Mouse (Mus musculus) heart, postnatal 0 days (tissue): ENCODE data around the gene Nkx2-5. TPM values are rescaled to one million over a fixed set of nuclear protein-coding genes. Genes with fewer than 3 reads are reported as not detected.

Source experiments
- ATAC-seq: fragments of 200-750 bp; cut with Nextera tagmentation; 2 replicates; pipeline ENCODE4 v1.8.0; 2017; ENCODE audit warnings: low read depth, moderate number of reproducible peaks, moderate library complexity; ENCODE audit not compliant: insufficient read depth
- DNase-seq: peaks from one replicate; pipeline ENCODE4 v3.0.0-alpha.2; 2016; ENCODE audit warnings: low spot score
- H3K27ac ChIP-seq: fragments of 300-500 bp; sonication (generic); 2 replicates; pipeline ENCODE4 v1.5.1; 2014; ENCODE audit warnings: low read depth, mild to moderate bottlenecking
- H3K27me3 ChIP-seq: fragments of 300-500 bp; sonication (generic); 2 replicates; pipeline ENCODE4 v1.6.1; 2014; ENCODE audit warnings: low read length, mixed read lengths; ENCODE audit not compliant: control insufficient read depth, insufficient read depth
- H3K36me3 ChIP-seq: fragments of 300-500 bp; sonication (generic); replicated peaks from 2 replicates; pipeline ENCODE4 v1.6.1; 2014; ENCODE audit warnings: low read length, mixed read lengths; ENCODE audit not compliant: control insufficient read depth, insufficient read depth
- H3K4me1 ChIP-seq: fragments of 300-500 bp; sonication (generic); 2 replicates; pipeline ENCODE4 v1.6.1; 2014; ENCODE audit warnings: antibody characterized with exemption; ENCODE audit not compliant: control insufficient read depth, insufficient read depth
- H3K4me2 ChIP-seq: fragments of 300-500 bp; sonication (generic); 2 replicates; pipeline ENCODE4 v1.6.1; 2014; ENCODE audit warnings: low read depth, mild to moderate bottlenecking, low read length, moderate library complexity
- H3K4me3 ChIP-seq: fragments of 300-500 bp; sonication (generic); 2 replicates; pipeline ENCODE4 v1.5.1; 2014; ENCODE audit warnings: low read depth, low read length
- H3K9ac ChIP-seq: fragments of 300-500 bp; sonication (generic); replicated peaks from 2 replicates; pipeline ENCODE4 v1.6.1; 2014; ENCODE audit warnings: low read depth, low read length, mixed read lengths
- H3K9me3 ChIP-seq: fragments of 300-500 bp; sonication (generic); replicated peaks from 2 replicates; pipeline ENCODE4 v1.6.1; 2016; ENCODE audit warnings: low read length; ENCODE audit not compliant: control insufficient read depth
- CTCF ChIP-seq: IDR thresholded peaks from 2 replicates; pipeline ENCODE4 v1.5.1; 2016; ENCODE audit warnings: antibody characterized with exemption, control low read depth, low read depth
- EP300 ChIP-seq: IDR thresholded peaks from 2 replicates; pipeline ENCODE4 v1.6.1; 2016; ENCODE audit warnings: antibody characterized with exemption, low read depth
- WGBS: fragments of 180-500 bp; shearing (Covaris S2); extraction: QIAGEN DNeasy Blood & Tissue Kit; methylation state at CpG from one replicate; pipeline ENCODE4 v1.1.7; 2014; 5-methylcytosine and 5-hydroxymethylcytosine counted together
- polyA plus RNA-seq: library from polyadenylated mRNA; unstranded; fragments of >200 nt; fragmentation: Nextera tagmentation; extraction: Ambion mirVana; gene quantifications from 2 replicates; pipeline ENCODE4 v1.2.1, GENCODE M21; 2015
- total RNA-seq: library from RNA; depleted of rRNA; stranded (reverse); fragments of >200 nt; gene quantifications from 2 replicates; pipeline ENCODE4 v1.2.3, GENCODE M21; 2014; ENCODE audit warnings: low replicate concordance

Gene Nkx2-5
- total and polyA plus RNA-seq, 2 experiments from 2014 or later: 139 to 284 TPM

DNA sequence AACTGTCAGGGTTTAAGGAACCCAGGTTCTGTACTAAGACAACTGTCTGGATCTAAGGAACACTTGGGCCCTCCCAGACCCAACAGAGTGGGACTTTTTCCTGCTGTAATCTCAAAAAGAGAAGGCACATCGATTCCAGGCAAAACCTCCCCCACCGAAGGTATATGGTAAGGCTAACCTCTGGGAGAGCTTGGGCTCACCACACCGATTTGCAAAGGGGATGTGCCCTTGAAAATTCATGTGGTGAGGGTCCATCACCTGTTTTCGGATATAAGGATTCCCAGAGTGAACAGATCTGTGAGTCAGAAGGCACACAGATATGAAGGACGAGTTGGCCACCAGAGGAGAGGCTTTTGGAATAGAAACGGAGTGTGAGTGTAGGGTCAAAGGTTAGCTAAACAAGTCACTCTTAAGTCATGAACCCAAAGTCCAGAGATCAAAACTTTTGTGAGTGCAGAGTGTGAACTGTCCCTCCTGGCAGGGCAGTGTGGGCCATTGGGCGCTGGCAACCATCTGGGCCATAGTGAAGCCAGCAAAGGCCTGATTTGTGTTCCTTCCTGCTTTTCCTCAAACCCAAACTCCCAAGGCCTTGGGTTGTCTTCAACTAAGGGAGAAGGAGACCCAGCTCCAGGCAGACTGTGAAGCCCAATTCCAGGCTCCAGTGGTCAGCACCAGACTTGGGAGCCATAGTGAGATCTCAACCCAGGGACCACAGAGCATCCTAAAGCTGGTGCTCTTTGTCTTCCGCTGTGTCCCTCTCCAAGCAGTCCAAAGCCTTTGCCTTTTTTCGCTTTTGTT, 2.2 kb downstream of the Nkx2-5 start:
- Histone ChIP-seq H3K9me3 (no peaks in the 10 kb centered on the region), H3K4me2 (peak overlapping the region; percentile 70), H3K4me3 (peak overlapping the region; percentile 79), H3K36me3 (peaks cover 15% of the 10 kb centered on the region; the same call in 1 of the 2 replicates), H3K27ac (peak overlapping the region; percentile 94), H3K4me1 (0 out of 2 replicates have a peak, but pooled peaks cover 7% of the 10 kb centered on the region), H3K27me3 (peaks cover 63% of the 10 kb centered on the region), H3K9ac (peak overlapping the region; percentile 73)
- peak; percentile 14 for DNase-seq
- TF ChIP-seq EP300: no peak
- TF ChIP-seq CTCF: no peak
- no peak for ATAC-seq
- 19% methylated on average over 9 of the region's 9 CpGs for WGBS

DNA sequence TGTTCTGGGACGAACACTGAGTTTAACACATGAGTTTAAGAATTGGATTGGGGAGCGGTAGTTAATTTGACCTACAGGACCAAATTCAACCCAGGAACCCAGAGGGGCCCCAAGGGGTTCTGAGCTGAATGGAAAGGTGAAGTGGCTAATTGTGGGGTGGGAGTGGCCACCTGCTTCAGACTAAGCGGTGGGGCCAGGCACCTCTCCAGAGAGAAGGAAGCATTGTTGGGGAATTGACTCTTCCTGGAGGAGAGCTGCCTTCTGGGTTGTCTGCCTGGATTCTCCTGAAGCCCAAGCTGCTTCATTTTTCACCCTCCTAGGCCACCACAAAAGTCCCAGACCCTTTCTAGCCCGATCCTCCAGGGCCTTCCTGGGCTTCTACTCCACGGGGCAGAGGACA, 2.8 kb downstream of the Nkx2-5 start:
- Histone ChIP-seq H3K4me3 (peak overlapping the region; percentile 79), H3K27ac (peak overlapping the region; percentile 94), H3K9ac (peak overlapping the region; percentile 73), H3K4me1 (0 out of 2 replicates have a peak, but pooled peaks cover 7% of the 10 kb centered on the region), H3K36me3 (peaks cover 19% of the 10 kb centered on the region; the same call in 1 of the 2 replicates), H3K9me3 (no peaks in the 10 kb centered on the region), H3K4me2 (peak overlapping the region; percentile 70), H3K27me3 (peaks cover 68% of the 10 kb centered on the region)
- WGBS: 6% methylated on average over 5 of the region's 5 CpGs
- ATAC-seq (peak; percentile 7), DNase-seq (peak; percentile 66)
- TF ChIP-seq EP300: no peak
- no peak for TF ChIP-seq CTCF

DNA sequence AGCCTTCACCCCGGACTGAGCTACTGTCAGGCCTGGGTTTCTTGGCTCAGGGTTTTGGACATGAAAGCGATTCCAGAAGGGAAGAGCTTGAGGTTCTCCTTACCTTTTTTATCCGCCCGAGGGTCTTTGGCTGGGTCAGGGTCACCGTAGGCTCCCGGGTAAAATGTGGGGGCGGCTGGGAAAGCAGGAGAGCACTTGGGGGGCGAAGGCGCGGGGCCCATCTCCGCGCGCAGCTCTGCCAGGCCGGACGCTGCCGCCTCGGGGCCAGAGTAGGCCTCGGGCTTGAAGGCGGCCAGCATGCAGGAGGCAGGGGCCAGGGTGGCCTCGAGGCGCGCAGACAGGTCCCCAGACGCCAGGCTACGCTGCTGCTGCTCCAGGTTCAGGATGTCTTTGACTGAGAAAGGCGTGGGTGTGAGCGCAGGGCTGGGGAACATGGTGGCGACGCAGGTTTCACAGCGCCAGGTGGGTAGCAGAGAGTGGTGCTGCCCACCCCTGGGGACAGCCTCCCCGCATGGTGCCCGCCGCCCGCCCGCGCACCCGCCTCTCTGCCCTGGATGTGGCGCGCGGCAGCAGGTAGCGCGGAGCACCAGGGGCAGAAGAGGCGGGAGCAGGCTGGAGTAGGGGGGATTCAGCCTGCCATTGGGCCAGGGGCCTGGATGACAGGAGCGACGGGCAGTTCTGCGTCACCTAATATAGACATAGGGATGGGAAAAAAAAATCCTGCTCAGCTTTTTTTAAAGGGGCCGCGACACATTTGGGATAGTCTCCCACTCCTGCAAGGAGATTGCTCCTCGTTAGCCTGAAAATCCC, 3.7 kb downstream of the Nkx2-5 start:
- ATAC-seq (peak; percentile 94), DNase-seq (peak; percentile 95)

DNA sequence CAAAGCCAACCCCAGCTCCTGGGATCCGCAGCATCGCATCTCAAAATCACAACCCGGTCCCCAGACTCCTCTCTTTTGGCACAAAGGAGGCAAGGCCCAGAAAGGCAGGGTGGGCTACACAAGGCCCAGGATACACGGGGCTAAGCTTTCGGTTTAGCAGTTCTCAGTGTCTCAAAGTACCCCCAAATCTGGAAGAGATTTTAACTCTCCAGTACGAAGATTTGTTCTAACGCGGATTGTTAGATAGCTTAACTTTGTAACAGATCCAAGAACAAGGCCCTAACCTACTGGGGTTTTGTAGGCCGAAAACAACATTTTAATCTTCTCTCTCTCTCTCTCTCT, 4.4 kb downstream of the Nkx2-5 start:
- no peak for TF ChIP-seq CTCF
- no peak for TF ChIP-seq EP300
- WGBS: 17% methylated on average over 9 of the region's 9 CpGs
- DNase-seq: no peak
- H3K36me3 ChIP-seq: peaks cover 19% of the 10 kb centered on the region; the same call in 1 of the 2 replicates
- peaks cover 75% of the 10 kb centered on the region for H3K27me3 ChIP-seq
- peak overlapping the region; percentile 74 for H3K4me2 ChIP-seq
- H3K9ac ChIP-seq: peak overlapping the region; percentile 98
- peak overlapping the region; percentile 79 for H3K4me3 ChIP-seq
- H3K9me3 ChIP-seq: no peaks in the 10 kb centered on the region
- ATAC-seq: no peak
- H3K27ac ChIP-seq: peak overlapping the region; percentile 94
- peaks cover 11% of the 10 kb centered on the region; the same call in 1 of the 2 replicates for H3K4me1 ChIP-seq

More for the DNA sequence above, 3.7 kb downstream of the Nkx2-5 start:
- peak overlapping the region; percentile 74 for H3K4me2 ChIP-seq
- no peaks in the 10 kb centered on the region for H3K9me3 ChIP-seq
- H3K4me1 ChIP-seq: peaks cover 8% of the 10 kb centered on the region; the same call in 1 of the 2 replicates
- no peak for TF ChIP-seq EP300
- TF ChIP-seq CTCF: no peak
- peak overlapping the region; percentile 94 for H3K27ac ChIP-seq
- H3K4me3 ChIP-seq: peak overlapping the region; percentile 79
- peaks cover 19% of the 10 kb centered on the region; the same call in 1 of the 2 replicates for H3K36me3 ChIP-seq
- peak overlapping the region; percentile 98 for H3K9ac ChIP-seq
- 4% methylated on average over 48 of the region's 48 CpGs for WGBS
- peaks cover 76% of the 10 kb centered on the region for H3K27me3 ChIP-seq

DNA sequence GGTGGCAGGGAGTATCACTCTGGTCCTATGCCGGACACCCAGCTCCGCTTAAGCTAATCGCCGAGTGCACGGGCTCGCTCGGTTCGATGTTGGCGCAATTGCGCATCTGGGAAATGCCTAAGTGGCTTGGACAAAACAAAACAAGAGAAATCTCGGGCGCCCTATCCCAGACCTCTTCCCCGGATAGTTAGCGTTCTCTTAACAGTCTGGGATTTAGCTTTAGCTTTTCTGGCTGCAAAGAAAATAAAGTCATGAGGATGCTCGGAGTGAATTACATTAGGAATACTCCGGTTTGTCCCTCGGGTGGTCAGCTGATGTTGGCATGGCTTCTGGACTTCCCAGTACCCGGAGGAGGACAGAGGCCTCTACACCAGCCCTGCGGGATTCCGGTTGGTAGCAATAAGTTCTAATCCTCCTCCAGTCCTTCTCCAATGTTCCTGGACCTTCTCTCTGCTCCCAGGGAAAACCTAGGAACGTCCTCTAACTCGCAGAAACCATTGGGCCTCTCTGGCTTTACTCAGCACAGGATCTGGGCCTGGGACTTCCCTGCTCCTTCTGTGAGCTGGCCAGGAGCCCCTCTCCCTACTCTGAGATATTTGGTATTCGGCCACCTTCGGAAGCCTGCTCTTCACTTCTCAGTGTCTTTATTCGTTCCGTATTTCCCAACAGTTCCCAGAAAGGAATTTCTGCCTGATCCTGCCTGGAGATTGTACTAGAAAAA, 4.9 kb downstream of the Nkx2-5 start:
- Histone ChIP-seq H3K9ac (peak overlapping the region; percentile 98), H3K4me2 (peak overlapping the region; percentile 74), H3K9me3 (no peaks in the 10 kb centered on the region), H3K4me1 (peaks cover 15% of the 10 kb centered on the region; the same call in 1 of the 2 replicates), H3K36me3 (peaks cover 19% of the 10 kb centered on the region; the same call in 1 of the 2 replicates), H3K4me3 (peak overlapping the region; percentile 79), H3K27me3 (peaks cover 73% of the 10 kb centered on the region), H3K27ac (peak overlapping the region; percentile 94)
- no peak for ATAC-seq
- no peak for TF ChIP-seq CTCF
- no peak for TF ChIP-seq EP300
- WGBS: 6% methylated on average over 26 of the region's 26 CpGs
- peak; percentile 12 for DNase-seq
